Mouse (Mus musculus) embryonic facial prominence, embryonic 13.5 days (tissue): ENCODE results near the gene Tmtc2. TPM values are rescaled to one million over a fixed set of nuclear protein-coding genes. Genes with fewer than 3 reads are reported as not detected.

Experiments used
- ATAC-seq: fragments of 200-750 bp; cut with Nextera tagmentation; 2 replicates; pipeline ENCODE4 v1.8.0; 2017; ENCODE audit warnings: low read depth; ENCODE audit not compliant: insufficient number of reproducible peaks, insufficient read depth, low FRiP score, low TSS enrichment
- H3K27ac ChIP-seq: fragments of 300-500 bp; sonication (generic); 2 replicates; pipeline ENCODE4 v1.5.1; 2015; ENCODE audit warnings: moderate library complexity, mild to moderate bottlenecking, inconsistent platforms
- H3K27me3 ChIP-seq: fragments of 300-500 bp; sonication (generic); 2 replicates; pipeline ENCODE4 v1.6.1; 2015; ENCODE audit warnings: mild to moderate bottlenecking, inconsistent platforms
- H3K36me3 ChIP-seq: fragments of 300-500 bp; sonication (generic); 2 replicates; pipeline ENCODE4 v1.6.1; 2015; ENCODE audit warnings: mild to moderate bottlenecking, inconsistent platforms
- H3K4me1 ChIP-seq: fragments of 300-500 bp; sonication (generic); 2 replicates; pipeline ENCODE4 v1.6.1; 2015; ENCODE audit warnings: inconsistent platforms
- H3K4me2 ChIP-seq: fragments of 300-500 bp; sonication (generic); 2 replicates; pipeline ENCODE4 v1.6.1; 2015; ENCODE audit warnings: moderate library complexity, mild to moderate bottlenecking, inconsistent platforms
- H3K4me3 ChIP-seq: fragments of 300-500 bp; sonication (generic); 2 replicates; pipeline ENCODE4 v1.5.1; 2015; ENCODE audit warnings: mild to moderate bottlenecking, inconsistent platforms
- H3K9ac ChIP-seq: fragments of 300-500 bp; sonication (generic); 2 replicates; pipeline ENCODE4 v1.6.1; 2015; ENCODE audit warnings: mild to moderate bottlenecking, inconsistent platforms
- H3K9me3 ChIP-seq: fragments of 300-500 bp; sonication (generic); 2 replicates; pipeline ENCODE4 v1.6.1; 2016; ENCODE audit warnings: inconsistent platforms
- WGBS: fragments of 180-500 bp; shearing (Covaris S2); methylation state at CpG from one replicate; pipeline ENCODE4 v1.1.7; 2015; ENCODE audit warnings: mixed read lengths; 5-methylcytosine and 5-hydroxymethylcytosine counted together
- polyA plus RNA-seq: library from polyadenylated mRNA; unstranded; fragments of >200 nt; fragmentation: Nextera tagmentation; extraction: Ambion mirVana; gene quantifications from 2 replicates; pipeline ENCODE4 v1.2.1, GENCODE M21; 2015

Gene Tmtc2
- 17.0 and 21.1 TPM in 2 replicates for polyA plus RNA-seq

DNA sequence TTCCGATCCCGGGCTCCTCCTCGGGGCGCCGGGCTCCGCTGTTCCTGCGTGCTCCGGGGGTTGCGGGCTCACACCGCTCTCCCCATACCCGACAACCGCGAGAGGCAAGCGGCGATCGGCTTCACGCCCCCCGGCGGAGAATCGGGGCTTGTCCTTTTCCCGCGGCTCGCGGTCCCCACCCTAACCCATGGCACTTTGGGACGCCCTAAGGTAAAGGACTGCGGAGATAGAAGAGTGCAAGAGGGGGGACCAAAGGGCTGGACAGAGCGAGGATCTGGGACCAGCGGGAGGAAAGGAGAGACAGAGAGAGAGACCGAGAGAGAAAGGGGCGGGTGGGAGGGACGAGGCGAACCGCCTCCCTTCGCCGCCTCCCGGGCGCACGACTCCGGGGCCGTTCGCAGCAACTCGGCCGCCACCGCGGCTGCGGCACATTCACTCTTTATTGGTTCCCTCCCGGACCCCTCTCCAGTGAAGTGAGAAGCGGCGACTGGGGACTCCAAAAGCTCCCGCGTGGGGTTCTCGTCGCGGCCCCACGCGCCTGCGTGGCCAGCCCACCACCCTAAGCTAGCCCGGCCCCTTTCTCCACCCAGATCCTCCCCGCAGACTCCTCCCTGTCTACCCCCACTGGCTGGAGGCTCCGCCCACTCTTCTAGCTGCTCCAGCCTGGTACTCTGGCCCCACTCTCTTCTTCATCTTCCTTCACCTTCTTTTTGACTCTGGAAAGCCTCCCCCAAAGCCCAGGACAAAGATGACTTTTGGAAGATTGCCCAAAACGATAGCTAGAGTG lies at the start of gene Tmtc2:
TSS of gene Tmtc2 (minus strand) at position 544 of the 787 bp plus-strand sequence.
- peak within 1 kb of the TSS; percentile 82 for H3K4me3 ChIP-seq
- H3K27ac ChIP-seq = peak within 1 kb of the TSS; percentile 89
- H3K4me2 ChIP-seq = peak within 1 kb of the TSS; percentile 86
- 0 out of 2 replicates have a peak, but pooled peaks cover 3% of the 10 kb centered on the region for H3K36me3 ChIP-seq
- no peaks in the 10 kb centered on the region for H3K9me3 ChIP-seq
- peak within 1 kb of the TSS; percentile 84 for H3K9ac ChIP-seq
- ATAC-seq = peak; percentile 97
- H3K4me1 ChIP-seq = peaks cover 29% of the 10 kb centered on the region
- under 1% methylated on average over 57 of the region's 61 CpGs for WGBS
- no peaks in the 10 kb centered on the region for H3K27me3 ChIP-seq

DNA sequence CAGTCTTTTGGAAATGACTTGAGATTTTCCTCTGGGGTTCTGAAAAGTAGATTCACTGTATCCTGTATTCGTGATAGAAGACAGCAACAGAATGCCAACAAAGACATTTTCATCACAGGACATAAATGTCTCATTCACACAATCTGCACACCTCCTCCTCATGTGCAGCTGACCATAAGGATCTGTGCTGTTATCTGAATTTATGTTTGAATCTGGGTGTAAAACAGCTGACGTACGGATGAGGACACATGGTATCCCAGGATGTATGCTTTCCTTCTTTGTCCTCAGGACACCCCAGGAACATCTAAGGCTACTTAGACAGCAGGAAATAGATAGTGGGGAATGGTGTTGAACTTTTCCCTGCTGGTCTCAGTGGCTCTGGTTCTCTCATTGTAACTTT lies 37.9 kb upstream of the Tmtc2 start:
- H3K4me3 ChIP-seq = no peak overlapping the region
- WGBS = 86% methylated on average over 3 of the region's 3 CpGs
- H3K27me3 ChIP-seq = no peaks in the 10 kb centered on the region
- H3K9me3 ChIP-seq = no peaks in the 10 kb centered on the region
- no peak overlapping the region for H3K27ac ChIP-seq
- no peaks in the 10 kb centered on the region for H3K36me3 ChIP-seq
- no peak for ATAC-seq
- peaks cover 8% of the 10 kb centered on the region for H3K4me1 ChIP-seq
- no peak overlapping the region for H3K9ac ChIP-seq
- no peak overlapping the region for H3K4me2 ChIP-seq

DNA sequence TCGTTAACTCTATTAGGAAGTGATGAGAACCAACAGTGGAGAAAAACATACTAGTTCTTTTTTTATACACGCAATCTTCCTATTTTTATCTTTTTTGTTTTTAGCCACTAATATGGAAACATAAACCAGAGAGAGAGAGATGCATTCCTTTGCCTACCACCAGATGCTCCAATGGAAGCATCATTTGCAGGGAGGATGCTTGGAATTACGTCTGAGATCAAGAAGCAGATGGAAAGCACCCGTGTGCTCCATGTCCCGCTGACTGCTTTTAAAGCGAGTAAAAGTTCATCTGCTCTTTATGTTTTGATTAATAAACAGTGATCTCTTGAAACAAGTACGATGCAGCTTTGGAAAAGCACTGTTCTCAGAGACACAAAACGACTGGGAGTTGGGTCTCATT lies 24.6 kb upstream of the Tmtc2 start:
- Histone ChIP-seq H3K4me1 (peaks cover 5% of the 10 kb centered on the region; the same call in 1 of the 2 replicates), H3K9me3 (no peaks in the 10 kb centered on the region), H3K4me2 (no peak overlapping the region), H3K36me3 (no peaks in the 10 kb centered on the region), H3K4me3 (no peak overlapping the region), H3K9ac (no peak overlapping the region), H3K27me3 (no peaks in the 10 kb centered on the region), H3K27ac (no peak overlapping the region)
- ATAC-seq = no peak
- 61% methylated on average over 8 of the region's 8 CpGs for WGBS

DNA sequence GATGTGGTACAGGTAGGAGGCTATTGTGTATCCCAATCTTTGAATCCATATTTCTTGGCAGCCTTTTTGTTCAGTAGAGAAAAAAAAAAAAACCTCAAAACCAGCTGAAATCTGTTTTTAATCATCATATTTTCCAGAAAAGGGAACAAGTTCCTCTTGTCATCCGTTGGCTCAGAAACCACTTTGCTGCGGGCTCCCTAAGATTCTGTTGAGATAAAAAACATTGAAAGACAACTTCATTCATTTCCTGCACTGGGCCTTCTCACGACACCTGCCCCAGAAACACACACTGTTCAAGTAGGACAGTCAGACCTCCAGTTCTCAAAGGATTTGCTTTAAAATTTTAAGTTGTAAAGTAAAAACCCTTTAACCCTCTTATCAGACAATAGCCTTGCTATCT lies 23.0 kb upstream of the Tmtc2 start:
- Histone ChIP-seq H3K9ac (no peak overlapping the region), H3K4me3 (no peak overlapping the region), H3K27ac (no peak overlapping the region), H3K27me3 (no peaks in the 10 kb centered on the region), H3K4me2 (no peak overlapping the region), H3K36me3 (no peaks in the 10 kb centered on the region), H3K4me1 (peaks cover 5% of the 10 kb centered on the region; the same call in 1 of the 2 replicates), H3K9me3 (no peaks in the 10 kb centered on the region)
- 28% methylated on average over 3 of the region's 3 CpGs for WGBS
- no peak for ATAC-seq

DNA sequence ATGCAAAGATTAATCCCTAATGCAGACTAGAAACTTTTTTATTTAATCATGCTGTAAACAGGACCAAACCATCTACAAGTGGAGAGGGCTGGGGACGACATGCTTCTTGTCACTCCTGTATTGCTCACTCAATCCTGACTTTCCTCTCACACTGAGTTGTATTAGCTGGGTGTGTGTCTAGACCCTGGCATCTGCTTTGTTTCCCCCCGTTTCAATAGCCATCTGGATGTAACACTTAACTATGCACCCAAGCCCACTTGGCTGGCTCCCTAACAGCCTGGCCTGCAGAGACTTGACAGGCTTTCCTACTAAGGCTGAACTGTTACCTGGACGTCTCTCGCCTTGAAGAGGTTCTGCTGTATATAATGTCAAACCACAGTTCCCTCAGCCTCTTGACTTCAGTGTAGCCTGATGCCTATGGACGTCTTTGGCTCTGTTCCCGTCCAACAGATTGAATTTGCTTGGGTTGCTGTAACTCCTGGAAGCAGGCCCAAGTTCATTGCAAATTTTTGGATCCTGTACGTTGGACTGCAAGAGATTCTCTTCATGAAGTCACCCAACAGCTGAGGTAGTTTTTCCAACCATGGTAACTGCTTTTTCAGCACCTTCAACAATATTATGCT lies 21.3 kb upstream of the Tmtc2 start:
- H3K9me3 ChIP-seq = no peaks in the 10 kb centered on the region
- H3K27ac ChIP-seq = no peak overlapping the region
- H3K9ac ChIP-seq = no peak overlapping the region
- no peak overlapping the region for H3K4me2 ChIP-seq
- no peaks in the 10 kb centered on the region for H3K36me3 ChIP-seq
- peaks cover 5% of the 10 kb centered on the region; the same call in 1 of the 2 replicates for H3K4me1 ChIP-seq
- WGBS = 65% methylated on average over 7 of the region's 7 CpGs
- no peaks in the 10 kb centered on the region for H3K27me3 ChIP-seq
- ATAC-seq = no peak
- no peak overlapping the region for H3K4me3 ChIP-seq

DNA sequence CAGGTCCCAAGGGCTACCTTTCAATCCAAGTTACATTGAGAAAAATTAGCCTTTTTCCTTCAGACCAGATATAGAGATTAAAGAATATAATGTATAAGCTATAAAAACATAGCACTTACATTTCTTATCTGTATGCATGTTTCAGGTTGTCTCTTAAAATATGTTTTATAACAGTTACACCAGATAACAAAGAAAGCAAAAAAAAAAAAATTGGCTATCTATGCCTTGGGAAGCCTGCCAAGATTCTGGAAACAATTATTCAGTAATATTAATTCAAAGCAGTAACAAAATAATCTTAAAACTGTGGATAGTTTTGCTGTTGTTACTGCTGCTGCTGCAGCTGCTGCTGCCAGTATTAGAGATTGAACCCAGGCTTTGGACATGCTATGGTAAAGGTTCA lies 13.9 kb upstream of the Tmtc2 start:
- no peaks in the 10 kb centered on the region for H3K9me3 ChIP-seq
- no peak overlapping the region for H3K4me3 ChIP-seq
- H3K27me3 ChIP-seq = no peaks in the 10 kb centered on the region
- ATAC-seq = no peak
- H3K36me3 ChIP-seq = no peaks in the 10 kb centered on the region
- no peak overlapping the region for H3K9ac ChIP-seq
- no peaks in the 10 kb centered on the region for H3K4me1 ChIP-seq
- H3K4me2 ChIP-seq = no peak overlapping the region
- no peak overlapping the region for H3K27ac ChIP-seq

DNA sequence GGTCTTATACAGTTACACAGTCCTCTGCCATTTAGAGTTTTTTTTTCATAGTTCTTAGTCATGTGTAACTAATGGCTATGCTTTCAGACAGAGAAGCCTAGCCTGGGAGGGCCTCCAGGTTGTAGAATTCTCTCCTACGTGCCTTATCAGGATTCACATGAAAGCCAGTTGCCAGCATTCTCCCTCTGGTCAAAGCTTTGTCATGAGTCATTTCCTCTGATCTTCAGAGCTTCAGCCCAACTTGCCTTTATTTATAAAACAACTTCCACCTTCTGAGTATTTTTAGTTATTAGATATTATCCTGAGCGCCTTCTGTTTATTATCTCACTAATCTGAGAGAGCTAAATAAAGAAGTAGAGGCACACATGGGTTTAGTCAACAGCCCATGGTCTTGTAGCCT lies 5.1 kb upstream of the Tmtc2 start:
- no peak for ATAC-seq
- WGBS = 63% methylated on average over 2 of the region's 2 CpGs
- Histone ChIP-seq H3K4me2 (no peak overlapping the region), H3K36me3 (no peaks in the 10 kb centered on the region), H3K4me3 (no peak overlapping the region), H3K4me1 (peaks cover 14% of the 10 kb centered on the region; the same call in 1 of the 2 replicates), H3K9me3 (no peaks in the 10 kb centered on the region), H3K27me3 (no peaks in the 10 kb centered on the region), H3K27ac (no peak overlapping the region), H3K9ac (no peak overlapping the region)

DNA sequence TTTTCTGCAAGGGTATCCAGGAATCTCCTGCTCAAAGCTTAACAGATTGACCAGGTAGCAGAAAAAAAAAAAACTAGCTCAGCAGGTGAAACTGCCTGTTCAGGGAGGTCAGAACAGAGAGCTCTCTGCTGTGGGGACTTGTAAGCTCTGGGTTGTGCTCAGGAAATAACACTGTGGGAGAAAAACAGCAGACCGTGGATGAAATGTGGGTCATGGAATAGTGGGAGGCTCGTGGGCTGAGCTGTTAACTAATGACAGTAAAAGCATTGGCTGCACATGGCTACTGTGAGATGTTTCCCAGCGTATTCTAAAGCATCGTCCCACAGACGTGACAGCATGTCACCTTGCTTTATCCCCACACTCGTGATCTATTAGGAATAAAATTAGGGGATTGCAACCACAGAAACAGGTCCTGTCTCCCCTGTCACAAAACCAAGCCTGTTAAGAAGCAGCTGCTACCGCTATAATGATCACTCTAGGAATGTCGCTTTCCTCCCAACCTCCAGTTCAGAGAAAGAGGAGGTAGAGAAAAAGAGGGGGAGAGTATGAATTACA lies 4.1 kb upstream of the Tmtc2 start:
- Histone ChIP-seq H3K27ac (no peak overlapping the region), H3K27me3 (no peaks in the 10 kb centered on the region), H3K9me3 (no peaks in the 10 kb centered on the region), H3K4me3 (no peak overlapping the region), H3K4me2 (peak overlapping the region; percentile 28; the same call in 1 of the 2 replicates), H3K36me3 (no peaks in the 10 kb centered on the region), H3K9ac (no peak overlapping the region), H3K4me1 (peaks cover 14% of the 10 kb centered on the region; the same call in 1 of the 2 replicates)
- 48% methylated on average over 8 of the region's 8 CpGs for WGBS
- no peak for ATAC-seq

DNA sequence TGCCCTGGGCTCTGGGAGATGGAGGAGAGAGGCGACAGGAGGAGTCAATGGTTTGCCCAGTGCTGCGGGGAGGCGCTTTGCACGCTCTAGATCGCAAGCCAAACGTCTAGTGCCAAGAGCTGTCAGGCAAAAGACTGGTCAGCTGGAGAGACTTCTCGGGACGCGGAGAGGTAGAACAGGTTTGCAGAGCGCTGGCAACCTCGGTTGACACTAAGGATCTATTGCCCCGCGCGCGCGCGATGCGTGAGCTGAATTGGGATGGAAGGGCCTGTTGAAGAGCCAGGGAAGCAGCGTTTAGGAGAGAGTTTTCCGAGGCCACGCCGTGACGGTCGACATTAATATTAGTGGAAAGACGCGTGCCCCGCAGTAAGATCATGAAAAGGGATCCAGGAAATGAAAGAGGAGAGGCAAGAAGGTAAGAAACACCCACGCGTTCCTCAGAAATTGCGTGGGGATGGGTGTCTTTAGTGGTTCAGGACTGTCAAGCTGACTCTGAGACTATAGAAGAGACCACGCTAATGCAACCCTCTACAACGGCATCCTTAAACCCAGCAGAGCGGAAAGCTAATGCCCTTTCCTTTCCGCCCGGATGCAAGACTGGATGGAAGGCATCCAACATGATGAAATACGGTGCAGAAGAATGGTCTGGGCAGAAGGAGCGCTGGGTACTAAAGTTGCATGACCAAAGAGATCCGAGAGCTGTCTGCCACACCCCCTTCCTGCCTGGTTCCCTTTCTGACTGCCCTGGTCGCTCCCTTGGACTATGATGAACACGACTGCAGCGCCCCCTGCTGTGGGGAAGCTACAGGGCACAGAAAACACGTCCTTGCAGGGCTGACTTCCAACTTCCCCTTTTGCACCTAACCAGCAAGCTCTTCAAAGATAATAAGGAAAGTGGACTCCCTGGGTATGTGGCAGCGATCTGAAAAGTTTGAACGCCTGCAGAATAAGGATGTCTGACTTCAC lies 727 bp upstream of the Tmtc2 start:
- Histone ChIP-seq H3K36me3 (no peaks in the 10 kb centered on the region), H3K9ac (peak overlapping the region; percentile 84), H3K4me2 (peak overlapping the region; percentile 86), H3K9me3 (no peaks in the 10 kb centered on the region), H3K27me3 (no peaks in the 10 kb centered on the region), H3K4me1 (peaks cover 29% of the 10 kb centered on the region), H3K4me3 (peak overlapping the region; percentile 82), H3K27ac (peak overlapping the region; percentile 89)
- under 1% methylated on average over 44 of the region's 44 CpGs for WGBS
- peak; percentile 77 for ATAC-seq

DNA sequence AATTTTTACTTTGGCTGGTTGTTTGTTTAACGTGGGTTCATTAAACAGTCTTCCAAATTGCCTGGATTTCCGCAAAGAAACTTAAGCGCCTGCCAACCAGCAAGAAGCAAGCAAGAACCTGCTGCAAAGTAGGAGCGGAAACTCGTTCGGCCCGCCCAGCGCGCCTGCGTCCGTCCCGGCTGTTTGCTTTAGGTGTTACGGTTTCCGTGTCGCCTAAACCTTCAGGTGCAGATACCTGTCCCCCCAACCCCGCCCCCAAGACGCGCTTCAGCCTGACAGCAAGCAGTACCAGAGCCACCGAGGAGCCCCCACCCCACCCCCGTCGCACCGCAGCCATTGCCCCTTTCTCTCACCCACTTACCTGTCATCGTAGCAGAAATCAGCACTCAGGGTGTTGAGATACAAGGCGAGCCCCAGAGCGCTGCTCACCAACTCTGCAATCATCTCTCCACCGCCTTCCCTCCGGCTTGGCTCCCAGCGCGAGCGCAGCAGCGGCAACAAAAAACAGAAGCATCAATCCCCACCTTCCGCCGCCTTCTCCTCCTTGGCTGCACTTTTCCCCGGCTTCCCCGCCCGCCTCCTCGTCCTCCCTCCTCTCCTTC lies 844 bp downstream of the Tmtc2 start:
- H3K4me2 ChIP-seq = peak overlapping the region; percentile 86
- no peaks in the 10 kb centered on the region for H3K9me3 ChIP-seq
- H3K4me1 ChIP-seq = peaks cover 26% of the 10 kb centered on the region
- peak overlapping the region; percentile 84 for H3K9ac ChIP-seq
- WGBS = under 1% methylated on average over 37 of the region's 37 CpGs
- peak overlapping the region; percentile 82 for H3K4me3 ChIP-seq
- H3K27ac ChIP-seq = peak overlapping the region; percentile 89
- no peak for ATAC-seq
- H3K36me3 ChIP-seq = 0 out of 2 replicates have a peak, but pooled peaks cover 5% of the 10 kb centered on the region
- H3K27me3 ChIP-seq = no peaks in the 10 kb centered on the region

DNA sequence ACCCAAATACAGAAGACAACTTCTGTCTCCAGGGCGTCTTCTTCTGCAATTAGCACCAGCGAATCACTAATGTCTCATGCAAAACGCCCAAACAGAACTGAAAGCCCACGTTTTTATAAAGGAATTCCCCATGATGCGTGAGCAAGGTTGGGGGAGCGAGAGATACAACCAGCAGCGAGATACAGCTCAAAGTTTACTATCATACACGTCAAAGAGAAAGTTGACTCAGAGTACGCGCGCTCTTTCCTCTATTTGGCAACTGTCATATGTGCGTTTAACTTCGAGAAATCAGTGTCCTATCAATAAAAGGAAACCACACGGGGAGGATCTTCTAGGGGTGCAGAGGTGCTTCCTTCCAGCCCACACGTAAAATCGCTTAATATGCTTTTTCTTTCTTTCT lies 1.4 kb downstream of the Tmtc2 start:
- H3K27ac ChIP-seq = no peak overlapping the region
- H3K4me1 ChIP-seq = peaks cover 22% of the 10 kb centered on the region
- H3K4me2 ChIP-seq = peak overlapping the region; percentile 86
- WGBS = 2% methylated on average over 16 of the region's 16 CpGs
- ATAC-seq = no peak
- peak overlapping the region; percentile 84 for H3K9ac ChIP-seq
- peak overlapping the region; percentile 82 for H3K4me3 ChIP-seq
- no peaks in the 10 kb centered on the region for H3K27me3 ChIP-seq
- H3K36me3 ChIP-seq = 0 out of 2 replicates have a peak, but pooled peaks cover 5% of the 10 kb centered on the region
- no peaks in the 10 kb centered on the region for H3K9me3 ChIP-seq
